Mouse (Mus musculus): Measurements from ENCODE around the gene Rhox2e. TPM values are rescaled to one million over a fixed set of nuclear protein-coding genes. Genes with fewer than 3 reads are reported as not detected.

Rhox2e gene
- not detected for polyA plus RNA-seq (2015; fragmentation: Illumina TruSeq; extraction: RNeasy Lipid Tissue Mini Kit (QIAGEN cat#74804); ENCODE audit: insufficient read depth, low read depth, low replicate concordance)

DNA sequence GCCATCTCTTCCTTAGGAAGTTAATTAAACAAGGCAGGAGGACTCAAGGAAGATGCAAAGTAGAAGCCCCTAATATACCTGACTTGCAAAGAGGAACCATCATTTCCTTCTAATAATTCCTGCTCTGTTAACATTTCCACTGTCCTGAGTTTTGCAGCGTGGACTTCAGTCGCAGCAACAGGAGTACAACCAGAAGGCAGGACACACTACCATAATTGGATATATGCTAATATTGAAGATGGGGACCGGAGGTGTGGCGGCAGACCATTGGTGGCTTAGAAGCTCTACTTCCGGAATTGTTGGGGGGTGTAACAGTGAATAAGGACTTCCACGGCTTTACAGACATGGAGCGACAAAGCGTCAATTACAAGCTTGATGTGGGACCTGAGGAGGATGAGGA is at the start of gene Rhox2e:
TSS of gene Rhox2e (plus strand) at position 301 of the 400 bp plus-strand sequence.

DNA sequence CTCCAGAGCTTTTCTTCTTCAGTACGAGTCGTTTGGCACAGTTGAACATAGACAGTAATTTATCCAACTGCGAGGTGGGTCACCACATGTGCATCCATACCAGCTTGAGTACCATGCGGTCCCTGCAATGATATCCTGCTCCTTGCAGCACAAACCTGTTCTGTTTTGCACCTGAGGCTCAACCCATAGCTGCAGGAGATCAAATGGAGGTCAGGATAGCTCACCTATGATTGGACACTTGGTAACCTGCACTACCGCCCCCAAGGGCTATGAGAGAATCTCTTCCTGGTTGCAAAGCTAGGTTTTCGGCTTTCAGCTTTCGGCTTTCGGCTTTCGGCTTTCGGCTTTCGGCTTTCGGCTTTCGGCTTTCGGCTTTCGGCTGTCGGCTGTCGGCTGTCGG is 16.2 kb upstream of the Rhox2e start, which contains the start of gene Rhox4d:
TSS of gene Rhox4d (plus strand) at position 301 of the 400 bp plus-strand sequence.

DNA sequence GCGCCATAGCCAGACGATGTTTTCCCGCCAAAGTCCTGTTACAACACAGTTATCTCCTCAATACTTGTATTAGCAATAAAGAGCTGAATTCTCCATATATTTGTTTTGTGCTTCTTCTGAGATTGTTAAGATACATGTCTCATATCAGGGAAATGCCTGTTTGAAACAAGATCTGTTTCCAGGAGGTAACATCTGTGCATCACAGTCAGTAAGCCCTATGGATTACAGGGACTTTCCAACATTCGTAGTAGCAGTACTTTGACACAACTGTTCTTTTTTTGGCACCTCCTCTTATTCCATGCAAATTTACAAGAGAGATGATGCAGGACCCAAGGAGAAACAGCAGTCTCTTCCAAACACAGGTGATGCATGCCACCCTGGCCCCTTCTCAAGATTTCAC is 11.5 kb downstream of the Rhox2e start, which contains the start of gene Rhox3e:
TSS of gene Rhox3e (plus strand) at position 301 of the 400 bp plus-strand sequence.

DNA sequence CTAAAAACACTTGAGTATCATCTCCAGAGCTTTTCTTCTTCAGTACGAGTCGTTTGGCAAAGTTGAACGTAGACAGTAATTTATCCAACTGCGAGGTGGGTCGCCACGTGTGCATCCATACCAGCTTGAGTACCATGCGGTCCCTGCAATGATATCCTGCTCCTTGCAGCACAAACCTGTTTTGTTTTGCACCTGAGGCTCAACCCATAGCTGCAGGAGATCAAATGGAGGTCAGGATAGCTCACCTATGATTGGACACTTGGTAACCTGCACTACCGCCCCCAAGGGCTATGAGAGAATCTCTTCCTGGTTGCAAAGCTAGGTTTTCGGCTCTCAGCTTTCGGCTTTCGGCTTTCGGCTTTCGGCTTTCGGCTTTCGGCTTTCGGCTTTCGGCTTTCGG is 26.9 kb downstream of the Rhox2e start, which contains the start of gene Rhox4e:
TSS of gene Rhox4e (plus strand) at position 301 of the 400 bp plus-strand sequence.

DNA sequence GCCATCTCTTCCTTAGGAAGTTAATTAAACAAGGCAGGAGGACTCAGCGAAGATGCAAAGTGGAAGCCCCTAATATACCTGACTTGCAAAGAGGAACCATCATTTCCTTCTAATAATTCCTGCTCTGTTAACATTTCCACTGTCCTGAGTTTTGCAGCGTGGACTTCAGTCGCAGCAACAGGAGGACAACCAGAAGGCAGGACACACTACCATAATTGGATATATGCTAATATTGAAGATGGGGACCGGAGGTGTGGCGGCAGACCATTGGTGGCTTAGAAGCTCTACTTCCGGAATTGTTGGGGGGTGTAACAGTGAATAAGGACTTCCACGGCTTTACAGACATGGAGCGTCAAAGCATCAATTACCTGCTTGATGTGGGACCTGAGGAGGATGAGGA is 40.9 kb downstream of the Rhox2e start, which contains the start of gene Rhox2f:
TSS of gene Rhox2f (plus strand) at position 301 of the 400 bp plus-strand sequence.

DNA sequence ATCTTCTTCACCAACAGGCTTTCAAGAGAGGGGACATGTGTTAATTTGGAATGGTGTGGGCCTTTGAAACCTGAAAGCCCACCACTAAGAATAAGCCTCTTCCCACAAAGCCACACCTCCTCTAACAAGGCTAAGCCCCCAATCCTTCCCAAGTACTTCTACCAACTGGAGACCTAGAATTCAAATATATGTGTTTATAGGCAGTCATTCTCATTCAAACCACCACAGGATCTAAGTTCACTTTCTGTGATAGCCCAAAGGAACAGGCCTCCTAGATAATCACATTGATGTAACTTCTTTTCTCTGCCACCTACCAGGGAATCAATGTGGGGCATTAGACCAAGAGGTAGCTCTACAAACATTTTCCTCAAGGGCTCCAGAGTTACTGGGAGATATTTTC is 50.4 kb downstream of the Rhox2e start, which contains the start of gene Rhox3f:
TSS of gene Rhox3f (plus strand) at position 301 of the 400 bp plus-strand sequence.

Other genes with a start within 250 kb of the Rhox2e start
- not detected for gene Rhox3a2, start 150.4 kb upstream of the Rhox2e start, polyA plus RNA-seq (2015; fragmentation: Illumina TruSeq; extraction: RNeasy Lipid Tissue Mini Kit (QIAGEN cat#74804); ENCODE audit: insufficient read depth, low read depth, low replicate concordance)
- gene Rhox4a2, start 139.6 kb upstream of the Rhox2e start, polyA plus RNA-seq (2015; fragmentation: Illumina TruSeq; extraction: RNeasy Lipid Tissue Mini Kit (QIAGEN cat#74804); ENCODE audit: insufficient read depth, low read depth, low replicate concordance): not detected
- gene Rhox2b, start 118.4 kb upstream of the Rhox2e start, polyA plus RNA-seq (2015; fragmentation: Illumina TruSeq; extraction: RNeasy Lipid Tissue Mini Kit (QIAGEN cat#74804); ENCODE audit: insufficient read depth, low read depth, low replicate concordance): not detected
- gene Rhox4b, start 98.0 kb upstream of the Rhox2e start, polyA plus RNA-seq (2015; fragmentation: Illumina TruSeq; extraction: RNeasy Lipid Tissue Mini Kit (QIAGEN cat#74804); ENCODE audit: insufficient read depth, low read depth, low replicate concordance): not detected
- gene Rhox2c, start 76.8 kb upstream of the Rhox2e start, polyA plus RNA-seq (2015; fragmentation: Illumina TruSeq; extraction: RNeasy Lipid Tissue Mini Kit (QIAGEN cat#74804); ENCODE audit: insufficient read depth, low read depth, low replicate concordance): not detected
- gene Rhox3c, start 71.9 kb upstream of the Rhox2e start, polyA plus RNA-seq (2015; fragmentation: Illumina TruSeq; extraction: RNeasy Lipid Tissue Mini Kit (QIAGEN cat#74804); ENCODE audit: insufficient read depth, low read depth, low replicate concordance): not detected
- gene Rhox4c, start 50.1 kb upstream of the Rhox2e start, polyA plus RNA-seq (2015; fragmentation: Illumina TruSeq; extraction: RNeasy Lipid Tissue Mini Kit (QIAGEN cat#74804); ENCODE audit: insufficient read depth, low read depth, low replicate concordance): not detected
- gene Rhox2d, start 37.0 kb upstream of the Rhox2e start, polyA plus RNA-seq (2015; fragmentation: Illumina TruSeq; extraction: RNeasy Lipid Tissue Mini Kit (QIAGEN cat#74804); ENCODE audit: insufficient read depth, low read depth, low replicate concordance): not detected
- not detected for gene Rhox4d, start 16.1 kb upstream of the Rhox2e start, polyA plus RNA-seq (2015; fragmentation: Illumina TruSeq; extraction: RNeasy Lipid Tissue Mini Kit (QIAGEN cat#74804); ENCODE audit: insufficient read depth, low read depth, low replicate concordance)
- not detected for gene Rhox3e, start 11.6 kb downstream of the Rhox2e start, polyA plus RNA-seq (2015; fragmentation: Illumina TruSeq; extraction: RNeasy Lipid Tissue Mini Kit (QIAGEN cat#74804); ENCODE audit: insufficient read depth, low read depth, low replicate concordance)
- not detected for gene Rhox4e, start 27.0 kb downstream of the Rhox2e start, polyA plus RNA-seq (2015; fragmentation: Illumina TruSeq; extraction: RNeasy Lipid Tissue Mini Kit (QIAGEN cat#74804); ENCODE audit: insufficient read depth, low read depth, low replicate concordance)
- not detected for gene Rhox2f, start 41.0 kb downstream of the Rhox2e start, polyA plus RNA-seq (2015; fragmentation: Illumina TruSeq; extraction: RNeasy Lipid Tissue Mini Kit (QIAGEN cat#74804); ENCODE audit: insufficient read depth, low read depth, low replicate concordance)
- not detected for gene Rhox3f, start 50.5 kb downstream of the Rhox2e start, polyA plus RNA-seq (2015; fragmentation: Illumina TruSeq; extraction: RNeasy Lipid Tissue Mini Kit (QIAGEN cat#74804); ENCODE audit: insufficient read depth, low read depth, low replicate concordance)
- not detected for gene Rhox4f, start 77.3 kb downstream of the Rhox2e start, polyA plus RNA-seq (2015; fragmentation: Illumina TruSeq; extraction: RNeasy Lipid Tissue Mini Kit (QIAGEN cat#74804); ENCODE audit: insufficient read depth, low read depth, low replicate concordance)
- not detected for gene Rhox3g, start 98.2 kb downstream of the Rhox2e start, polyA plus RNA-seq (2015; fragmentation: Illumina TruSeq; extraction: RNeasy Lipid Tissue Mini Kit (QIAGEN cat#74804); ENCODE audit: insufficient read depth, low read depth, low replicate concordance)
- not detected for gene Rhox2g, start 113.0 kb downstream of the Rhox2e start, polyA plus RNA-seq (2015; fragmentation: Illumina TruSeq; extraction: RNeasy Lipid Tissue Mini Kit (QIAGEN cat#74804); ENCODE audit: insufficient read depth, low read depth, low replicate concordance)
- not detected for gene Rhox4g, start 120.9 kb downstream of the Rhox2e start, polyA plus RNA-seq (2015; fragmentation: Illumina TruSeq; extraction: RNeasy Lipid Tissue Mini Kit (QIAGEN cat#74804); ENCODE audit: insufficient read depth, low read depth, low replicate concordance)
- gene Rhox3h, start 138.3 kb downstream of the Rhox2e start, polyA plus RNA-seq (2015; fragmentation: Illumina TruSeq; extraction: RNeasy Lipid Tissue Mini Kit (QIAGEN cat#74804); ENCODE audit: insufficient read depth, low read depth, low replicate concordance): not detected
- not detected for gene Rhox2h, start 142.8 kb downstream of the Rhox2e start, polyA plus RNA-seq (2015; fragmentation: Illumina TruSeq; extraction: RNeasy Lipid Tissue Mini Kit (QIAGEN cat#74804); ENCODE audit: insufficient read depth, low read depth, low replicate concordance)